Mouse (Mus musculus): ENCODE results near the gene Ddn. TPM values are rescaled to one million over a fixed set of nuclear protein-coding genes. Genes with fewer than 3 reads are reported as not detected.
A peak's percentile ranks its signal among the peaks of the same experiment; 100 is the strongest.

The Ddn gene
- polyA plus RNA-seq, 1 experiment from 2014 or later = 0.47 TPM

- no peak for ATAC-seq (replicated peaks)
- no peak overlapping the region for H3K4me3 ChIP-seq
- no peak overlapping the region for H3K4me2 ChIP-seq (replicated peaks)
- peaks cover 99% of the 10 kb centered on the region for H3K36me3 ChIP-seq
- H3K9me3 ChIP-seq = no peaks in the 10 kb centered on the region
- no peak overlapping the region for H3K9ac ChIP-seq (replicated peaks)
- WGBS = 93% methylated on average over 30 of the region's 30 CpGs
- H3K4me1 ChIP-seq = no peaks in the 10 kb centered on the region
- H3K27me3 ChIP-seq = no peaks in the 10 kb centered on the region
- no peak overlapping the region for H3K27ac ChIP-seq (replicated peaks)
These were observed 30.6 kb upstream of the Ddn start for GRCm38 (mm10) chr15:98839671-98840585.

GRCm38 (mm10) chr15:98839161-98839560 is 29.9 kb upstream of the Ddn start:
- H3K9ac ChIP-seq (replicated peaks) = no peak overlapping the region
- H3K27ac ChIP-seq (replicated peaks) = no peak overlapping the region
- no peak for ATAC-seq (replicated peaks)
- WGBS = 95% methylated on average over 14 of the region's 14 CpGs
- no peak overlapping the region for H3K4me2 ChIP-seq (replicated peaks)
- no peaks in the 10 kb centered on the region for H3K4me1 ChIP-seq
- H3K36me3 ChIP-seq = peaks cover 99% of the 10 kb centered on the region
- H3K4me3 ChIP-seq = no peak overlapping the region
- H3K9me3 ChIP-seq = no peaks in the 10 kb centered on the region
- no peaks in the 10 kb centered on the region for H3K27me3 ChIP-seq

- no peaks in the 10 kb centered on the region for H3K4me1 ChIP-seq
- ATAC-seq (replicated peaks) = no peak
- 77% methylated on average over 4 of the region's 4 CpGs for WGBS
- peaks cover 92% of the 10 kb centered on the region for H3K36me3 ChIP-seq
- H3K4me3 ChIP-seq = no peak overlapping the region
- H3K9ac ChIP-seq (replicated peaks) = no peak overlapping the region
- no peak overlapping the region for H3K27ac ChIP-seq (replicated peaks)
- H3K27me3 ChIP-seq = no peaks in the 10 kb centered on the region
- no peak overlapping the region for H3K4me2 ChIP-seq (replicated peaks)
- H3K9me3 ChIP-seq = no peaks in the 10 kb centered on the region
These were observed 28.4 kb upstream of the Ddn start for GRCm38 (mm10) chr15:98837743-98838103.

DNA sequence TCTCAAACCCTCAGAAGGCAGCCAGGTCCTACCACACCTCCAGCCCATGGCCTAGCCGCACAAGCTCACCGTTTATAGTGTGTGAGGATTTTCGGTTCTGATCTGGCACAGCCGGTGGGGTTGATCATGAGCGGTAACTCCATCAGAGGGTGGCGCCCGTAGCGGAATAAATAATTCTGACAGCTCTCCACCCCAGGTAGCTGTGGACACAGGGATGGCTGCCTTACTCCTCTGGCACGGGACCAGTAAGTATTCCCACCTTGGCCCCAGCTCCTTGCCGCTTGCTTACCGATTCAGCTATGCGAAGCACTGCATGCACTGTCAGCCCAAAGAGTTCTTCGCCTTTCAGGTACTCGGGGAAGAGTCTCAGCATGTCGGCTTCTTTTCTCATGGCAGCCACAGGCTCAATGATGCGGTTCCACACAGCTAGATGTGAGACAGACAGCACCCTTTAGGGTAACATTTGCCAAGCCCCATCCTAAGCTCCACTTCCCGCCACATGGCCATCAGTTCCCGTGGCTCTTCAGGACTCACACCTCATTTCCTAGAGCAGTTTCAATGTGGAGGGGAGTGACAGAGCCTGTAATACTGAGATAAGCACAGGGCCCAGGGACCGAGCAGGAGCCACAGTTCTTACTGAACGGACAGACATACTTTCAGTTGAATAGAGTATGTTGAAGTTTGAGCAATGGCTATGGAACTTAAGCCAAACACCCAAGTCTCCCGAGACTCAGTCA is 27.9 kb upstream of the Ddn start:
- no peak overlapping the region for H3K27ac ChIP-seq (replicated peaks)
- WGBS = 90% methylated on average over 21 of the region's 21 CpGs
- no peaks in the 10 kb centered on the region for H3K4me1 ChIP-seq
- no peaks in the 10 kb centered on the region for H3K27me3 ChIP-seq
- H3K9me3 ChIP-seq = no peaks in the 10 kb centered on the region
- no peak overlapping the region for H3K9ac ChIP-seq (replicated peaks)
- ATAC-seq (replicated peaks) = no peak
- no peak overlapping the region for H3K4me2 ChIP-seq (replicated peaks)
- no peak overlapping the region for H3K4me3 ChIP-seq
- peaks cover 87% of the 10 kb centered on the region for H3K36me3 ChIP-seq

DNA sequence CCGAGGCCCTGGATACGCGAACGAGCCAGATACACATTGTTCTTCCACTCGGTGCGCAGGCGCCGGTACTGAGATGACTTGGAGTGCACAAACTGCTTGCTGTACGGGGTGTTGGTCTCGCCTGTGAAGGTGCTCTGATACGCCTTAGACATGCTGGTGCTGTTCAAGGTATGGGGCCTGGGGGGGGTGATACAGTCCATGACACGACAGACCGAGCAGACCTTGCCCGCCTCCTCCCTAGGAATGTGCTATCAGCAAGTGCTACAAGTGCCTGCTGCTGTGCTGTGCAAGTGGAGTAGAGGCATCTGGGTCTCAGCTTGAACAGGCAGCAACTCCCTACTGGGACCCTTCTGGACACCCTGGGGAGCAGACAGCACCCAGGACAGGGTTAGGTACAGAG is 26.0 kb upstream of the Ddn start:
- Histone ChIP-seq H3K27ac (replicated peaks) (no peak overlapping the region), H3K9ac (replicated peaks) (no peak overlapping the region), H3K27me3 (no peaks in the 10 kb centered on the region), H3K4me3 (no peak overlapping the region), H3K4me2 (replicated peaks) (no peak overlapping the region), H3K9me3 (no peaks in the 10 kb centered on the region), H3K4me1 (peaks cover 4% of the 10 kb centered on the region), H3K36me3 (peaks cover 68% of the 10 kb centered on the region)
- WGBS = 97% methylated on average over 14 of the region's 14 CpGs
- ATAC-seq (replicated peaks) = no peak

GRCm38 (mm10) chr15:98834059-98834458 is 24.8 kb upstream of the Ddn start:
- Histone ChIP-seq H3K4me1 (peaks cover 16% of the 10 kb centered on the region), H3K36me3 (peaks cover 56% of the 10 kb centered on the region), H3K9ac (replicated peaks) (no peak overlapping the region), H3K9me3 (no peaks in the 10 kb centered on the region), H3K4me3 (no peak overlapping the region), H3K27ac (replicated peaks) (no peak overlapping the region), H3K4me2 (replicated peaks) (no peak overlapping the region), H3K27me3 (no peaks in the 10 kb centered on the region)
- 88% methylated on average over 13 of the region's 13 CpGs for WGBS
- no peak for ATAC-seq (replicated peaks)

GRCm38 (mm10) chr15:98833281-98833680 is 24.0 kb upstream of the Ddn start:
- no peak overlapping the region for H3K27ac ChIP-seq (replicated peaks)
- no peak overlapping the region for H3K9ac ChIP-seq (replicated peaks)
- WGBS = 89% methylated on average over 11 of the region's 11 CpGs
- no peak overlapping the region for H3K4me2 ChIP-seq (replicated peaks)
- peaks cover 48% of the 10 kb centered on the region for H3K36me3 ChIP-seq
- no peaks in the 10 kb centered on the region for H3K27me3 ChIP-seq
- no peak overlapping the region for H3K4me3 ChIP-seq
- ATAC-seq (replicated peaks) = no peak
- no peaks in the 10 kb centered on the region for H3K9me3 ChIP-seq
- peaks cover 16% of the 10 kb centered on the region for H3K4me1 ChIP-seq

- ATAC-seq (replicated peaks) = no peak
- Histone ChIP-seq H3K4me2 (replicated peaks) (no peak overlapping the region), H3K27ac (replicated peaks) (0 out of 2 replicates have a peak overlapping the region, but pooled peaks have one; percentile 9), H3K9ac (replicated peaks) (no peak overlapping the region), H3K27me3 (no peaks in the 10 kb centered on the region), H3K4me1 (peaks cover 16% of the 10 kb centered on the region), H3K9me3 (no peaks in the 10 kb centered on the region), H3K4me3 (no peak overlapping the region), H3K36me3 (peaks cover 42% of the 10 kb centered on the region)
- WGBS = 64% methylated on average over 12 of the region's 12 CpGs
These were observed 23.1 kb upstream of the Ddn start for GRCm38 (mm10) chr15:98832161-98833058.

DNA sequence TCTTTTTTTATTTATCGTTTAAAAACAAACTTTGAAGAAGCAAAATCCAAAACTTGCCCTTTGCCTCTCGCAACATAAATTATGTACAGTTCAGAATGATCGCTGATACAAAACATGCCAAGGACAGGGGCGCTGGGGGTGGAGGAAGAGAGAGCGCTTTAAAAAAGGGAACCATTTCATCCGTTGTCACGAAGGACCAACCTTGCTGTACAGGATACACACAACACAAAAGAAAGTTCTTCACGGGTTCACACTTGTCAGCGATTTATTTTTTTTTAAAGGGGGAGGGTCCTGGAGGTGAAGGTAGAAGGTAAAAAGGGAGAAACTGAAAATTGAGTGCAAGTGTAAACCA is 22.4 kb upstream of the Ddn start:
- Histone ChIP-seq H3K4me3 (peak overlapping the region; percentile 72), H3K27me3 (no peaks in the 10 kb centered on the region), H3K4me1 (peaks cover 16% of the 10 kb centered on the region), H3K9ac (replicated peaks) (peak overlapping the region; percentile 64), H3K36me3 (peaks cover 35% of the 10 kb centered on the region), H3K27ac (replicated peaks) (peak overlapping the region; percentile 85), H3K4me2 (replicated peaks) (peak overlapping the region; percentile 81), H3K9me3 (no peaks in the 10 kb centered on the region)
- peak; percentile 35 for ATAC-seq (replicated peaks)
- 18% methylated on average over 9 of the region's 9 CpGs for WGBS

DNA sequence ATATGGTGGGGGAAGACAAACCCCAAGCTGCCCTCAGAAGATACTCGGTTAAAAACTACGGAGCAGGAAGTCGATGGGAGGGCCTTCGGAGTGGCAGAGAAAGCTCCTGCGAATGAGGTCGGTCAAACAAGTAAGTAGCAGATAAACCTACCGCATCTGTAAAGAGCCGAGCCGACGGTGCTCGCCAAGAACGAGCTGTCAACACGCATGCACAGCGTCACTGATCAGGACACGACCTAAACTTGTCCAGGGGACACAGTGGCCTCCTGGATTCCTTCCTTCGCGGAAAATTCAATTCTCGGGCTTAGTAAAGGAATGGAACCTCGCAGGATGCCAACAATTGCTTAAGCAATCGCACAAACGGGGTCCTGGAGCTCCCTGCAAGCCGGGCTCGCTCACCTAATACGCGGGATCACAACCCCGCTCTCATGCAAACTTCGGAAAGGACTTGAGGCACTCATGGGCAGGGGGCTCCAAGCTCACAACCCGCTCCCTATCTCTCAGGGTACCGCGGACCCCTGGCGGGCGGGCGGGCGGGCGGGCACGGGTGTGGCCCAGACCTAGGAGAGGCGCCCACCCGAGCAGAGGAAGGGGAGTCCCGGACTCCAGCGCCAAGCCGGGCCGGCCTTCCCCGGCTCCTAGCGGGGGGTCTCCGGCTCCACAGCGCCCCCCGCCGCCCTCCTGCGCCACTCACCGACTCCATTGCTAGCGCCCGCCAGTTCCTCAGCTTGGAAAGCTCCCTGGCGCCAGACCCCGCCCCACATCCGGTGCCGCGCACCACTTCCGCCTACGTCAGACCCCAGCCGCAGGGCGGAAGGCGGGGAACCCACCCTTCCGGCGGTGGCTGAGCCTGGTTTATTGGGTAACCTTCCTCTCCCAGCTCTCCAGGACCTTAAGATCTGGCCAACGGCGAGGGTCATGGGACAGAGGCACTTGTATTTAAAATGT is 21.7 kb upstream of the Ddn start, which contains the start of gene Prkag1:
TSS of gene Prkag1 (minus strand) at position 786 of the 948 bp plus-strand sequence.
- Histone ChIP-seq H3K27ac (replicated peaks) (peak within 1 kb of the TSS; percentile 85), H3K4me3 (peak within 1 kb of the TSS; percentile 72), H3K4me2 (replicated peaks) (peak within 1 kb of the TSS; percentile 81), H3K27me3 (no peaks in the 10 kb centered on the region), H3K9ac (replicated peaks) (peak within 1 kb of the TSS; percentile 64), H3K36me3 (peaks cover 28% of the 10 kb centered on the region), H3K9me3 (no peaks in the 10 kb centered on the region), H3K4me1 (peaks cover 16% of the 10 kb centered on the region)
- peak; percentile 98 for ATAC-seq (replicated peaks)
- under 1% methylated on average over 56 of the region's 66 CpGs for WGBS

GRCm38 (mm10) chr15:98827611-98828011 is 18.3 kb upstream of the Ddn start:
- 90% methylated on average over 7 of the region's 7 CpGs for WGBS
- H3K27ac ChIP-seq (replicated peaks) = no peak overlapping the region
- no peak for ATAC-seq (replicated peaks)
- peaks cover 9% of the 10 kb centered on the region; the same call in 1 of the 2 replicates for H3K36me3 ChIP-seq
- H3K4me3 ChIP-seq = no peak overlapping the region
- H3K9me3 ChIP-seq = no peaks in the 10 kb centered on the region
- peaks cover 16% of the 10 kb centered on the region for H3K4me1 ChIP-seq
- no peak overlapping the region for H3K9ac ChIP-seq (replicated peaks)
- no peak overlapping the region for H3K4me2 ChIP-seq (replicated peaks)
- H3K27me3 ChIP-seq = no peaks in the 10 kb centered on the region

Measured in forebrain, embryonic 15.5 days (tissue).